In the genomic region with DNA sequence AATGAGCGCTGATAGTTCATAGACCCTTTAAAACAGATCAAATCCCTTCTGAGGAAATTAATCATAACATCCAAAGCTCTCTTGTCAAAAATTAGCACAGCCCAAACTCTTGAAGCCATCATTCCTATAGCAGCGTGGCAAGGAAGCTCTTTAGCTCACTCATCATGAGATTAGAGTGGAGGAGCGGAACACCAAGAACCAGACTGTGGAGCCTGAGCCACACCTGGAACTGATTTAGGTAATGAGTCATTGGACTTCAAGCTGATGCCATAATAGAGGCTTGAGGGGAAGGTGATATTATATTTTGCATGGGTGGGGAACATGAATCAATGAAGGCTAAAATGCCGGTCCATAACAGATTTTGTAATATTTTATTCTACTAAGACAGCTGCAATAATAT, we compare ENCODE assay signal across 23 mouse cellular contexts.
"Had no signal": no experiment of that assay in that cellular context is flagged by ENCODE, and none has a peak within 500 bp of the region (broad histone marks: within the 10 kb centered on the region; RNA-seq: fewer than 3 reads in every experiment).

No protein-coding gene starts in this region.

- H3K4me3 ChIP-seq: layer of hippocampus, adult 2 months; limb, embryonic 10.5 days; limb, embryonic 13.5 days; liver, embryonic 12.5 days; liver, embryonic 15.5 days; lung, embryonic 15.5 days; megakaryocyte, embryonic 14.5 days; midbrain, embryonic 10.5 days; midbrain, embryonic 13.5 days had no signal

- H3K27ac ChIP-seq: kidney, postnatal 0 days; layer of hippocampus, adult 2 months; limb, embryonic 10.5 days; limb, embryonic 13.5 days; liver, embryonic 12.5 days; liver, embryonic 15.5 days; lung, embryonic 15.5 days; midbrain, embryonic 10.5 days; midbrain, embryonic 13.5 days; stomach, postnatal 0 days had no signal

- ATAC-seq: liver, embryonic 12.5 days; midbrain, embryonic 13.5 days; midbrain, embryonic 16.5 days had no signal

- H3K36me3 ChIP-seq: limb, embryonic 10.5 days; limb, embryonic 13.5 days; liver, embryonic 12.5 days; liver, embryonic 15.5 days; lung, embryonic 15.5 days; midbrain, embryonic 10.5 days; midbrain, embryonic 13.5 days had no signal

- H3K9me3 ChIP-seq: limb, embryonic 10.5 days; limb, embryonic 13.5 days; liver, embryonic 12.5 days; liver, embryonic 15.5 days; lung, embryonic 15.5 days; midbrain, embryonic 10.5 days; midbrain, embryonic 13.5 days had no signal

- H3K4me1 ChIP-seq: liver, embryonic 12.5 days; liver, embryonic 15.5 days; lung, embryonic 15.5 days; megakaryocyte, embryonic 14.5 days; midbrain, embryonic 13.5 days had no signal

- DNase-seq: kidney, postnatal 25 days; layer of hippocampus, adult 9-11 months; liver; lung, adult 18-20 months; lung, postnatal 10 days; lung, postnatal 36 days; right cerebral cortex, adult 18-20 months; right cerebral cortex, postnatal 14 days; right cerebral cortex, postnatal 4 days; thymus, adult 2 months; thymus, postnatal 25 days had no signal

- H3K27me3 ChIP-seq: limb, embryonic 13.5 days; liver, embryonic 12.5 days; liver, embryonic 15.5 days; lung, embryonic 15.5 days; megakaryocyte, embryonic 14.5 days; midbrain, embryonic 13.5 days had no signal

- H3K4me2 ChIP-seq: limb, embryonic 13.5 days; liver, embryonic 12.5 days; liver, embryonic 15.5 days; lung, embryonic 15.5 days; midbrain, embryonic 13.5 days had no signal

- H3K9ac ChIP-seq: limb, embryonic 13.5 days; liver, embryonic 12.5 days; liver, embryonic 15.5 days; lung, embryonic 15.5 days; midbrain, embryonic 13.5 days had no signal
